Mouse (Mus musculus) kidney, adult 8-10 months (tissue): ENCODE results near the gene Wdr5b.

ENCODE experiments used
- DNase-seq, 2 experiments: peaks; one replicate each; pipeline ENCODE4 v3.0.0; 2022

Gene Wdr5b

DNA sequence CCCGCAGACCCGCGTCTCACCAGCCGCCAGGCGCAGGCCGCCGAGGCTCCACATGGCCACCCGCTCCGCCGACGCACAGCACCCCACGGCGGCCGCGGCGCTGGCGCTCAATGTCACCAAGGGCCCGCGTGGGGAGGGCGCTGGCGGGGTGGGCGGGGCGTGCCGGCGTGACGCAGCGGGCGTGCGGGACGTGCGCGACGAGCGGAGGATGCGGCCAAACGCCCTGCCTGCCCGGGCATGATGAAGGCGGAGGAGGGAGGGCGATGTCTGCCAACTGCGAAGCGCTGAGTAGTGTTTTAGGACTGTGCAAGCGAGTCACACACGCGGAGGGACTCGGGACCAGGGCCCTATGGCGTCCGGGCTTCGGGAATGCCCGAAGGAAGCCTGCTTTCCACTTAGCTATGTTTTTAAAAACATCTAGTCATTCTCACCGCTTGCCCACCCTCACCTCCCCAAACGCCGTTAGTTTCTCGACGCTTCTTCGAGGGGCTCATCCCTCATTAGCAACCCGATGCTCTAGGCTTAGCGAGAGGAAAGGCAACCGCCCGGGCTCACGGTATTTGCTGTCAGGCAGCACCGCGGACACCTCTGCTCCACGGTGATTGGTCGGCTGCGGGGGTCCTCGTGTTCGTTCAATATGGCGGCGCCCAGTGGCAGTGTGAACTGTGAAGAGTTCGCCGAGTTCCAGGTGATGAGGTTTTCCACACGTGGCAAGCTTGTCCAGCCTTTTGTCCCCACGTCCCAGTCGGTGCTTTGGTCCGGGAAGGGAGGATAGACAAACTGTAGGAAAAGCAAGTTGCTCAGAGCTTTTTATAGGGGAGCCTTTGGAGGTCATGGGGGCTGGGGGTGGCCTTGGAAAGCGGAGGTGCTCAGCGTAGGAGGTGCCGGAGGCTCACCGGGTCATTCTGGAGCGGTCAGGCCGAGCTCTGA is 30.7 kb downstream of the Wdr5b start, which contains the start of the genes Fam162a and Ccdc58:
TSS of gene Fam162a (minus strand) at position 145 of the 930 bp plus-strand sequence.
TSS of gene Ccdc58 (plus strand) at position 236 of the 930 bp plus-strand sequence.
- DNase-seq: peak; percentile 89 to 94

DNA sequence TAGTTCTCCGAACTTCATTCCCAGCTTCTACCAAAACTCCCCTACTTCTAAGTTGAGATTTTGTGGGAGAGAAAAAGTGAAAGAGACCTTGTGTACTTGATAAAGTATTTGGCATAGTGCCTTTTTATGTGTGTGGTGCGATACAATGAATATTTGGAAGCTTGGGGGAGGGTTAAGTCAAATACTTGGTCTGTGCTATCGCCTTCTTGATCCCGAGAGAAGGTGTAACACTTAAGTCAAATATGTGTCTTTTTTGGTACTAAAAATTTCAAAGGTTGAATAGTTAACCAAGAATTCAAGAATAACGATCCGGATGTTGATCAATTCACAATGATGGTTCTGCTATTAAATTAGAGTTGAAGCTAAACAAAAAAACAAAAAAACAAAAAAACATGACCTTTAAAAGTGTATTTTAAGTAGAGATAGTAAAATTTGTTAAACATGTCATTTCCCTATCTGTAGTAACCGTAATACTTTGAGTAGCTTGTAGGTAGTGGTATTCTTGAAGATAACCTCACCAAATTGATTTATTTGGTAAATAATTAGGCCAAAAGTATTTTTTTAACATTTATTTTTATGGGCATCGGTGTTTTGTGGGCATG is 31.5 kb downstream of the Wdr5b start:
- no peak for DNase-seq

DNA sequence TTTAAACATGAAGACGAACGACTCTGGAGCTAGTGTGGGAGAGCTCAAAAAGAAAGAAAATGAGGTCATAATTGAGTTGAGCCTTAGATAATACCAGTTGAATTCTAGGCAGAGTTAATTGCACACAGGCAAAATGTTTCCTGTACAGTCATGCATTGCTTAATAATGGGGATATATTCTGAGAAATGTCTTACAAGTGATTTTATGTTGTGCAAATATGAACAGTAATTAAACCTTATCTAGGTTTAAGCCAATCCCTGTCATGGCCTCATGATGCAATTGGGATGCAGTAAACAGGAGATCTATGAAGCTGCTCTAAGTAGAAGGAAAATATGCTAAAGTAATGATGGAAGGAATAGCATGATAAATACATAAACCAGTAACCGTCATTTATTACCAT is 33.8 kb downstream of the Wdr5b start:
- no peak for DNase-seq

DNA sequence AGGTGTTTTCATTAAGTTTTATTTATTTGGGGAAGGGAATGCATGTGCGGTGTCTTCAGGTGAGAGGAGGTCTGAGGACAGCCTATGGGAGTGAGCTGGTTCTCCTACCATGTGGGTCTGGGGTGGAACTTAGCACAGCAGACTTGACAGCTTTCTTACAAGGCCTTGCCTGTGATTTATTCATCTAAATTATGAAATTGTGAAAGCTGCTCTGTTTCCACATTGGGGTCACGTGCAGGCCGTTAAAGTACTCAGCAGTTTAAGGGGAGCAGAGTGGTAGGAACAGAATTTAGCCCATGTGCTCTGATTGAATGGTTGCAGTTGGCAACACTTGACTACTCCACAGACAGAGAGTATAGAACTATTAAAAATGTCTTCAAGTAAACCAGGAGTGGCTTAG is 38.9 kb downstream of the Wdr5b start:
- no peak for DNase-seq

DNA sequence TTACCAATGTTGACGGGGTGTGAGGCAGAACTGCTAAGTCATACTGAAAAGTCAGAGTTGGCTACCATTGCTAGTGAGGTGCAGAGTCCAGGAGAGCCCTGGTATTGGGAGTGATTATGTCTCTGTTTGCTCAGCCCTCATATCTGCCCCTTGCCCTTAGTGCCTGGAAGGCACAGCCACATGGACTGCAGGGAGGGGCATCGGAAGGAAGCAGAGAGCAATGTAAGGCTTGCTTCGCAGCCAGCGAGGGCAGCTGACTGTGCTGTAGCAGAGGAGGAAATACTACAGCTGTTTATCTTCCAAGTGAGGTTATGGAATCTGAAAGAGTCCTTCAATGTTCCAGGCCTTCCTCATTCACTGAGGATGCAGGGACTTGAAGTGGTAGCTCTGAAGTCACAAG is 46.9 kb downstream of the Wdr5b start:
- peak; percentile 49 to 54 for DNase-seq

DNA sequence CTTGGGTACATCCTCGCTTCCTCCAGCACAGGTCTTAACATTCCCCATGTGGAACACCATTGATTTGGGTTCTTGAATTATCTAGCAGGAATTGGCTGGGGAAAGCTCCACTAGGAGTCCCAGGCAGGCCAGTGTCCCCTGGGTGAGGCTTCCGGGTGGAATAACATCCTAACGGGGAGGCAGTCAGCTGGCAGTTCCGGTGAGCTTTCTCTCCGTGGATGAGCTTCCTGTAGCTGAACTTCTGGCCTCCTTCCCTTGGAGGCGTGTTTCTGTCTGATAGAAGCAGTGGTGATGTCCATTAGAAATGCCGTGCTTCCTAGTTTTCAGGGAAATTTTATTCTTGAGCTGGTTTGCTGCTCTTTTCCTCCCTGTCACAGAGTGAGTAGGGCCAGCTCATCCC is 48.1 kb downstream of the Wdr5b start:
- DNase-seq: peak in 1 of 2 experiments; percentile 34

DNA sequence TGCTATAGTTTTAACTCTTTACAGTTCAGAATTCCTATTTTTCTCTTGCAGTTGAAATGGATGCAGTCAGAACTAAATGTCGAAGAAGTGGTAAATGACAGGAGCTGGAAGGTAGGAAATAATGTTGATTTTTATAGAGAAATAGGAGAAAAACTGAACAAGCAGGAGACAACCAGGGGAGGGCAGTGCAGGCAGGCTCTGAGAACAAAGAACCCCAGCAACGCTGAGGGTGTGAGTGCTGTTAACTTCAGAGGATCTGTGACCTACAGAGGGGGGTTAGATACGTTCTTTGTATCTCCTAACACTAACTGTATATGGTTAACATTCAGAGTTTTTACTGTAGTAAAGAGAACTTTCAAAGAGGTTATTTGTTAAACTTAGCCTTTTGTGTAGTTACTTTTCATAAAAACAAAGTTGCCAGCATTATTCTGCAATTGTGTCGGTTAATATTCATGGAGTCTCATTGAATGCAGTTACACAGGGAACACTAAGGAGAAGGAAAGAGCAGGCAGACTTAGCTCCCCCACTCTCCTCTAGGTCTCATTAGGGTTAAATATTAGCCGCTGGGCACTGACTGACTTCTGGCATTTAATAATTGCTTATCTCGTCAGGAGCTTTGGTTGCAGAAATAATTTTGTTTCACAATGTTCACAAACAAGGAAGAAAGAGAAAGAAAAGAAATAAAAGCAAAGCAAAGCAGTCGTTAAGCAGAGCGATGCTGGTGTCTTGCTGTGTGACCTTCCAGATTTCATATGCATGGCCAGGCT is 49.0 kb downstream of the Wdr5b start:
- DNase-seq: peak; percentile 49 to 66

DNA sequence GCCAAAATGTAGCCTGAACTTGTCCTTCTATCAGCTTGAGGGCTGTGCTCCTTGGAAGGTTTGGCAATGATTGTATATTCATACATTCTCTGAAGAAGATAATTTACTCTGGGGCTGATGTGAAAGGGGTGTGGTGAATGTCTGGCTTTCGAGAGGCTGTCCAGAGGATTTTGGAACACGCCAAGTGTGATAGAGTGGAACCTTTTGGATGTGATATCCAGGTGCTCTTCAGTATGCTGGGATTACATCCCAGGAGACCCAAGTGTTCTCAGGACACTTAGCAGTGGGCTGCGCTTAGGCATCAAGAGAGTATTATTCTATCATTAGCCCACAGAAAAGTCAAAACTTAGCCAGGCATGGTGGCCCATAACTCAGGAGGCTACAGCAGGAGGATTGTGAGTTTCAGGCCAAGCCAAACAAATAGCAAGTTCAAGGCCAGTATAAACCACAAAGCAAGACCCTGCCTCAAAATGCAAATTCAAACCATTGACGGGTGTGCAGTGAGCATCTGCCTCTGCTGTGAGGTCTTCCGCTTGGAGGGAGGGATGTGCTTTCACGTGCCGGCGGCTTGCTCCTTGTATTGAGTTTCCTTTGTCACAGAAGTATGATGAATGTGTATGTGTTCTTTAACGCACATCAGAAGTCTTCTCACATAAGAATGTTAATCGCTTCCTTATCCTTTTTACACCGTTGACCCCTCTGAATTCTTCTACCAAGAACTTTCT is 50.0 kb downstream of the Wdr5b start:
- no peak for DNase-seq
